Mouse (Mus musculus) CH12.LX (cell line): ENCODE measurements around the gene Clca2.

ENCODE experiments used
- CTCF ChIP-seq, 2 experiments: IDR thresholded peaks in 1 of 2; conservative IDR thresholded peaks in 1 of 2; 2 replicates each; pipeline ENCODE4 v1.5.1; 2011 to 2012; ENCODE audit warnings: low read depth in 2 of 2, low read length in 2 of 2, improper control_type of control experiment in 1 of 2, inconsistent platforms in 1 of 2, mild to moderate bottlenecking in 1 of 2, moderate library complexity in 1 of 2
- JUN ChIP-seq: IDR thresholded peaks from 2 replicates; pipeline ENCODE4 v1.6.1; 2011; ENCODE audit warnings: low read depth, mild to moderate bottlenecking, low read length, improper control_type of control experiment, moderate library complexity; ENCODE audit not compliant: insufficient read depth
- MEF2A ChIP-seq: IDR thresholded peaks from 2 replicates; pipeline ENCODE4 v1.6.1; 2014; ENCODE audit warnings: low read depth, mild to moderate bottlenecking, inconsistent platforms, low read length, improper control_type of control experiment, borderline replicate concordance
- MXI1 ChIP-seq: IDR thresholded peaks from 2 replicates; pipeline ENCODE4 v1.6.1; 2011; ENCODE audit warnings: mild to moderate bottlenecking, low read depth, low read length, improper control_type of control experiment
- NRF1 ChIP-seq: IDR thresholded peaks from 2 replicates; pipeline ENCODE4 v1.6.1; 2014; ENCODE audit warnings: low read depth, mild to moderate bottlenecking, inconsistent platforms, low read length, improper control_type of control experiment, moderate library complexity
- POLR2A ChIP-seq: IDR thresholded peaks from 2 replicates; pipeline ENCODE4 v1.6.1; 2011; ENCODE audit warnings: low read depth, mild to moderate bottlenecking, improper control_type of control experiment, low read length
- SMC3 ChIP-seq: IDR thresholded peaks from 2 replicates; pipeline ENCODE4 v1.6.1; 2011; ENCODE audit warnings: low read depth, low read length, improper control_type of control experiment
- UBTF ChIP-seq: IDR thresholded peaks from 2 replicates; pipeline ENCODE4 v1.6.1; 2012; ENCODE audit warnings: low read depth, mild to moderate bottlenecking, inconsistent platforms, low read length, improper control_type of control experiment, moderate library complexity

DNA sequence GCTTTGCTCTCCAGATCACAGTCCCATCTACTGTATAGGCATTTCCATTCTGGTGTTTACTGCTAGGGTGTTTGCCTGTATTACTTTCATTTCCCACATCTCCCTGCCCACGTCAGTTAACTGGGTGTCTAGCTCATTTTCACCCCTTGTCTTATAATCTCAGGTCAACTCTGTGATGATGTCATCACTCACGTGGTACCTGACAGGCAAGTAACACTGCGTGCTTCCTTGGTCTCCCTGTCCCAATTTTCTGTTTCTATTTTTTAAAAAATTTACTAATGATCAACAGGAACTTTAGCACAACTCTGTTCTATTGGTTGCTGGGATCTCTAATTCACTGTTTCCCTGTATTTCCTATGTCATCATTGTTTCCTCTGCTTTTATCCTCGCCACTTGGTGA lies 30.3 kb downstream of the Clca2 start:
- TF ChIP-seq POLR2A (no peak), CTCF (conservative IDR thresholded peaks at IDR 0.05 in 1 of 2, IDR thresholded peaks at IDR 0.05 in 1 of 2; ENCODE audit: low read depth in 2 of 2, low read length in 2 of 2) (no peak), MEF2A (no peak), UBTF (no peak), SMC3 (no peak), NRF1 (no peak), MXI1 (no peak), JUN (peak; percentile 32; the same call in 1 of the 2 replicates)
